Mouse (Mus musculus) liver, embryonic 16.5 days (tissue): ENCODE measurements around the gene Extl1. TPM values are rescaled to one million over a fixed set of nuclear protein-coding genes. Genes with fewer than 3 reads are reported as not detected.
A peak's percentile ranks its signal among the peaks of the same experiment; 100 is the strongest.

Source experiments
- ATAC-seq: fragments of 200-750 bp; cut with Nextera tagmentation; 2 replicates; pipeline ENCODE4 v1.8.0; 2017; ENCODE audit warnings: low read depth, mild to moderate bottlenecking, moderate number of reproducible peaks, moderate library complexity
- H3K27ac ChIP-seq: fragments of 300-500 bp; sonication (generic); 2 replicates; pipeline ENCODE4 v1.5.1; 2014; ENCODE audit warnings: mild to moderate bottlenecking, low read length
- H3K27me3 ChIP-seq: fragments of 300-500 bp; sonication (generic); 2 replicates; pipeline ENCODE4 v1.6.1; 2014; ENCODE audit warnings: low read depth, low read length, mixed read lengths; ENCODE audit not compliant: control insufficient read depth, insufficient read depth
- H3K36me3 ChIP-seq: fragments of 300-500 bp; sonication (generic); 2 replicates; pipeline ENCODE4 v1.6.1; 2014; ENCODE audit warnings: mild to moderate bottlenecking; ENCODE audit not compliant: control insufficient read depth, insufficient read depth
- H3K4me1 ChIP-seq: fragments of 300-500 bp; sonication (generic); 2 replicates; pipeline ENCODE4 v1.6.1; 2014; ENCODE audit warnings: low read depth, low read length, mixed read lengths; ENCODE audit not compliant: control insufficient read depth
- H3K4me2 ChIP-seq: fragments of 300-500 bp; sonication (generic); 2 replicates; pipeline ENCODE4 v1.6.1; 2014; ENCODE audit warnings: low read depth, low read length, mixed read lengths
- H3K4me3 ChIP-seq: fragments of 300-500 bp; sonication (generic); 2 replicates; pipeline ENCODE4 v1.5.1; 2014; ENCODE audit warnings: low read depth, mild to moderate bottlenecking, low read length
- H3K9ac ChIP-seq: fragments of 300-500 bp; sonication (generic); 2 replicates; pipeline ENCODE4 v1.6.1; 2014; ENCODE audit warnings: low read depth, low read length
- H3K9me3 ChIP-seq: fragments of 300-500 bp; sonication (generic); replicated peaks from 2 replicates; pipeline ENCODE4 v1.6.1; 2016; ENCODE audit warnings: low read length; ENCODE audit not compliant: control insufficient read depth
- WGBS: fragments of 180-500 bp; shearing (Covaris S2); extraction: QIAGEN DNeasy Blood & Tissue Kit; methylation state at CpG from one replicate; pipeline ENCODE4 v1.1.7; 2014; ENCODE audit not compliant: insufficient replicate concordance; 5-methylcytosine and 5-hydroxymethylcytosine counted together
- polyA plus RNA-seq: library from polyadenylated mRNA; unstranded; fragments of >200 nt; fragmentation: Nextera tagmentation; extraction: Ambion mirVana; gene quantifications from 2 replicates; pipeline ENCODE4 v1.2.1, GENCODE M21; 2015

The Extl1 gene
- polyA plus RNA-seq, 1 experiment from 2014 or later: 0.25 TPM

- H3K9me3 ChIP-seq: no peaks in the 10 kb centered on the region
- no peaks in the 10 kb centered on the region for H3K36me3 ChIP-seq
- H3K4me1 ChIP-seq: no peaks in the 10 kb centered on the region
- 50% methylated on average over 5 of the region's 5 CpGs for WGBS
- no peak overlapping the region for H3K4me2 ChIP-seq
- no peak overlapping the region for H3K9ac ChIP-seq
- no peaks in the 10 kb centered on the region for H3K27me3 ChIP-seq
- no peak for ATAC-seq
- no peak overlapping the region for H3K4me3 ChIP-seq
- no peak overlapping the region for H3K27ac ChIP-seq
Observed at GRCm38 (mm10) chr4:134330281-134330680, 53.4 kb downstream of the Extl1 start.

- ATAC-seq: no peak
- 59% methylated on average over 8 of the region's 8 CpGs for WGBS
Observed at GRCm38 (mm10) chr4:134328832-134329231, 54.8 kb downstream of the Extl1 start.

DNA sequence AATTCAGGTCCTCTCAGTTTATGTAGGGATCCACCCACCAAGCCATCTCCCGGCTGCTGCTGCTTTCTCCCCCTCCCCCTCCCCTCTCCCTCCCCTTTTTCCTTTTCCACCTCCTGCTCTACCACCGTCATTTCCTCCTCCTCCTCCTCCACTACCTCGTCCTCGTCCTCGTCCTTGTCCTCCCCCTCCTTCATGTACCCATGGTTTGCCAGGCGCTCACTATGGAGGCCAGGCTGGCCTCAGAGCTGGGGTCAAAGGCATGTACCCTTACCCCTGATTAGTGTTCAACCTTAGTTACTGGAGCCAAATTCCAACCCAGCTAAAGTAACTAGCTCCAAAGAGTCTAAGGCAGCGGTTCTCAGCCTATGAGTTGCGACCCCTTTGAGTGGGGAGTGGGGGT lies 55.5 kb downstream of the Extl1 start:
- no peak overlapping the region for H3K4me2 ChIP-seq
- no peak for ATAC-seq
- WGBS: 40% methylated on average over 8 of the region's 8 CpGs

More at GRCm38 (mm10) chr4:134328832-134329231, 54.8 kb downstream of the Extl1 start:
- Histone ChIP-seq H3K4me2 (no peak overlapping the region), H3K4me1 (no peaks in the 10 kb centered on the region), H3K4me3 (no peak overlapping the region), H3K27ac (no peak overlapping the region), H3K27me3 (no peaks in the 10 kb centered on the region), H3K9me3 (no peaks in the 10 kb centered on the region), H3K36me3 (no peaks in the 10 kb centered on the region), H3K9ac (no peak overlapping the region)

DNA sequence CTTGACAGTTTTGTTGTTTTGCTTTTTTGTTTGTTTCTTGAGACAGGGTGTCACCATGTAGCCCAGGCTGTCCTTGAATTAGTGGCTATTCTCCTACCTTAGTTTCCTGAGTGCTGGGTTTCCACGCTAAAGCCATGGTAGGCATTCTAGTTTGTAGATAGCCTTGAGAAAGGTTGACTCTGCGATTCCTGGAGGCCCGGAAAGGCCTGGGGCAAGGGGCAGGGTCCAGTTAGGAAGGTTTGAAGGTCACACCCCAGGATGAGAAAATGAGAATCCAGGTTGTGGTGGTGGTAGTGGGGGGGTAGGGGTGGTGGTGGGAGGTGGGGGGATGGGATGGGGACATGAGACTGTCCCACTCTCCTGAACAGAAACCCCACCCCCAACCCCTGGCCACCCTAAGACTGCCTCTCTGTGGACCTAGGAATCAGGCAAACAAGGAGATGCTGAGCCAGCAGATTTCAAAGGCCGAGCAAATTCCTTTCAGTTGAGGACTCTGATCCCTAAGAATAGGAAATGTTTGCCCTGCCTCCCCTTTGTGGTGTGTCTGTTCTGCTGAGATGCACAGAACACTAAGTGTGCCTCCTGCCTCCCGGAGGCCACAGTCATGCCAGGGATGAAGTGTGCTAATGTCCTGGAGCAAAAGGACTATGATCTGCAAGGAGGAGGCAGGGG lies 56.7 kb downstream of the Extl1 start:
- H3K36me3 ChIP-seq: no peaks in the 10 kb centered on the region
- H3K9ac ChIP-seq: no peak overlapping the region
- no peak for ATAC-seq
- no peaks in the 10 kb centered on the region for H3K9me3 ChIP-seq
- H3K27ac ChIP-seq: no peak overlapping the region
- H3K27me3 ChIP-seq: no peaks in the 10 kb centered on the region
- H3K4me1 ChIP-seq: no peaks in the 10 kb centered on the region
- H3K4me2 ChIP-seq: no peak overlapping the region
- H3K4me3 ChIP-seq: no peak overlapping the region
- WGBS: 44% methylated on average over 5 of the region's 5 CpGs

More for the DNA sequence above, 55.5 kb downstream of the Extl1 start:
- Histone ChIP-seq H3K4me1 (no peaks in the 10 kb centered on the region), H3K9me3 (no peaks in the 10 kb centered on the region), H3K27me3 (no peaks in the 10 kb centered on the region), H3K36me3 (no peaks in the 10 kb centered on the region), H3K9ac (no peak overlapping the region), H3K4me3 (no peak overlapping the region), H3K27ac (no peak overlapping the region)

DNA sequence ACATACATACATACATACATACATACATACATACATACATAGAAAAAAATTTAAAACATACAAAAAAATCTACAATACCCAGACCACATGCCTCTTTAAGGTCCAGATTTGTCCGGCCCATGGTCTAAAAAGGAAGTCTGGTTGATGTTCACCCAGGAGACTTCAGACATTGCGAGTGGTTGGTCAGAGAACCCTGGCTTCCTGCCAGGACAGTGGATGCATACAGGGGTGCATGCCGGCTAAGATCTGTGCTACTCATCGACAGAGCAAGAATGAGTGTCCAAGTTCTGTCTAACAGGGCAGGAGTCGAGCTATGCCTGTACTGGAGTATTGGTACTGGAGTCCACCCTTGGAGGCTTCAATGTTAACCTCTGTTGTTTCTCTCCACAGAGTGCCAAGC lies 59.0 kb downstream of the Extl1 start:
- Histone ChIP-seq H3K9me3 (no peaks in the 10 kb centered on the region), H3K4me3 (no peak overlapping the region), H3K27me3 (no peaks in the 10 kb centered on the region), H3K9ac (no peak overlapping the region), H3K4me2 (no peak overlapping the region), H3K27ac (no peak overlapping the region), H3K36me3 (no peaks in the 10 kb centered on the region), H3K4me1 (no peaks in the 10 kb centered on the region)
- no peak for ATAC-seq
- 36% methylated on average over 5 of the region's 5 CpGs for WGBS

DNA sequence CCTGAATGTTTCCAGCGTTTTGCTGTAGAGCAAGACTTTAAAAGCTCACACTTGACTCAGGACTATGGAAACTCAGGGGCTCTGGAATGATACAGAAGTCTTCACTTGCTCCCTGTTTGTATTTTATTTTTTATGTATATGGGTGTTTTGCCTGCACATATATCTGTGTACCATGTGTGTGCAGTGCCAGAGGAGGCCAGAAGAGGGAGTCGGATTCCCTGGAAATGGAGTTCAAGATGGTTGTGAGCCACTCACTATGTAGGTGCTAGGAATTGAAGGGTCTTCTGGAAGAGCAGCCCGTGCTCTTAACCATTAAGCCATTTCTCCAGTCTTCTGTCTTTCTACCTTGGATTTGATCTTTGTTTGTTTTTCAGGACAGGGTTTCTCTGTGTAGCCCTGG lies 62.1 kb downstream of the Extl1 start:
- ATAC-seq: no peak
- H3K36me3 ChIP-seq: no peaks in the 10 kb centered on the region
- H3K4me3 ChIP-seq: no peak overlapping the region
- no peaks in the 10 kb centered on the region for H3K4me1 ChIP-seq
- H3K4me2 ChIP-seq: no peak overlapping the region
- H3K27me3 ChIP-seq: no peaks in the 10 kb centered on the region
- no peak overlapping the region for H3K9ac ChIP-seq
- no peak overlapping the region for H3K27ac ChIP-seq
- 46% methylated on average over 3 of the region's 3 CpGs for WGBS
- H3K9me3 ChIP-seq: no peaks in the 10 kb centered on the region

DNA sequence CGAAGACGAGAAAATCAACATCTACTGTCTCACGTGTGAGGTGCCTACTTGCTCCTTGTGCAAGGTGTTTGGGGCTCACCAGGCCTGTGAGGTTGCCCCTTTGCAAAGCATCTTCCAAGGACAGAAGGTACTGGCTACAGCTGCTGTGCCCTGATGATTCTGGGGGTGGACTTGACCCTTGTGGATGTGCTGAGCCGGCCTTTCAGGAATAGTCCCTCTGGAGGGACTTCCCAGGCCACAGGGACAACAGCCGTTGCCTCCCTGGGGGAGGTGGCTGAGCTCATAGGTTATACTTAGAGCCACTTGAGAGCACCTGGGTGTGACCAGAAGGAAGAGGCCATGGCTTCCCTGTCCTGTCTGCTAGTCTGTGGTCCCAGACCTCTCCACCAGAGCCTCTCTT lies 64.0 kb downstream of the Extl1 start:
- H3K4me1 ChIP-seq: no peaks in the 10 kb centered on the region
- 51% methylated on average over 5 of the region's 5 CpGs for WGBS
- H3K4me2 ChIP-seq: no peak overlapping the region
- H3K27ac ChIP-seq: no peak overlapping the region
- H3K9me3 ChIP-seq: no peaks in the 10 kb centered on the region
- no peak for ATAC-seq
- H3K36me3 ChIP-seq: no peaks in the 10 kb centered on the region
- H3K4me3 ChIP-seq: no peak overlapping the region
- no peak overlapping the region for H3K9ac ChIP-seq
- H3K27me3 ChIP-seq: no peaks in the 10 kb centered on the region

GRCm38 (mm10) chr4:134319074-134319473 lies 64.6 kb downstream of the Extl1 start:
- H3K9me3 ChIP-seq: no peaks in the 10 kb centered on the region
- WGBS: 64% methylated on average over 5 of the region's 5 CpGs
- no peak for ATAC-seq
- H3K4me1 ChIP-seq: no peaks in the 10 kb centered on the region
- H3K4me3 ChIP-seq: no peak overlapping the region
- H3K4me2 ChIP-seq: no peak overlapping the region
- H3K27ac ChIP-seq: no peak overlapping the region
- H3K9ac ChIP-seq: no peak overlapping the region
- H3K36me3 ChIP-seq: no peaks in the 10 kb centered on the region
- H3K27me3 ChIP-seq: no peaks in the 10 kb centered on the region

- Histone ChIP-seq H3K4me3 (no peak overlapping the region), H3K27me3 (no peaks in the 10 kb centered on the region), H3K36me3 (no peaks in the 10 kb centered on the region), H3K4me2 (no peak overlapping the region), H3K4me1 (no peaks in the 10 kb centered on the region), H3K27ac (no peak overlapping the region), H3K9me3 (no peaks in the 10 kb centered on the region; the same call in 1 of the 2 replicates), H3K9ac (no peak overlapping the region)
- WGBS: 32% methylated on average over 16 of the region's 16 CpGs
- peak; percentile 16; the same call in 1 of the 2 replicates for ATAC-seq
Observed at GRCm38 (mm10) chr4:134316390-134316789, 67.3 kb downstream of the Extl1 start.
